Mouse (Mus musculus): ENCODE measurements at regions not wholly inside any gene's neighbourhood (a gene's known extent, or its start where the extent isn't known, plus 50 kb on each side); places are given as distances from the start of the nearest gene placed in this dataset.

DNA sequence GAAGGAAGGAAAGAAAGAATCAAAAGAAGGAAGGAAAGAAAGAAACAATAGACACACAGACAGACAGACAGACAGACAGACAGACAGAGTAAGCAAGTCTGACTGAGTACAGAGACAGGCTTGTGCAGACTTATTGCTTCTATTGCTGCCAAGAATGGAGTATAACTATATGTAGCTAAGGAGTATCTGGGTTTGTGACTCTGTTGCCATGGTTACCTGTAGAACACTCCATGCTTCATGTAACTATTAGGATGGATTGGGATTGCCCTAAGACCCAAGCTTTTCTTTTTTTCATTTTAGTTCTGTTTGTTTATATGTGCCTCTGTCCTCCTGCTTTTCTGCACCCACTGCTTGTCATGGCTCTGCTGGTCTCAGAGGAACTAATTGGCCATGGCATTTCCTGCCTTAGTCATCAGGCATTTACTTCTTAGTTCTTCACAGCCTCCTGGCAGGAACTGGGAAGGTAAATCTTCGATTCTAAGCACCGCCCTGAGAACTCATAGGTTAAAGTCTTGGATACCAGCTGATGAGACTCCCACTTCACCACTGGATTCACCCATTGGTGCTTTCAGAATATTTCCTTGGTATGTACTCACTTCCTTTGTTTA is 1035.9 kb upstream of the Adgrl4 start:
- Histone ChIP-seq H3K4me3 (replicated peaks; ENCODE audit: low read length) (no peak overlapping the region), H3K36me3 (replicated peaks; ENCODE audit: control insufficient read depth, insufficient read depth) (no peaks in the 10 kb centered on the region), H3K27ac (no peak overlapping the region), H3K27me3 (ENCODE audit: control insufficient read depth, insufficient read depth, low read length) (no peaks in the 10 kb centered on the region), H3K4me2 (replicated peaks) (no peak overlapping the region), H3K4me1 (replicated peaks; ENCODE audit: control insufficient read depth, insufficient read depth, low read length) (no peaks in the 10 kb centered on the region), H3K9me3 (ENCODE audit: control insufficient read depth, low read length) (no peaks in the 10 kb centered on the region), H3K9ac (no peak overlapping the region)
- DNase-seq (ENCODE audit: low spot score) (no peak), ATAC-seq (ENCODE audit: low FRiP score) (no peak)
- 95% methylated on average over 2 of the region's 2 CpGs for WGBS

DNA sequence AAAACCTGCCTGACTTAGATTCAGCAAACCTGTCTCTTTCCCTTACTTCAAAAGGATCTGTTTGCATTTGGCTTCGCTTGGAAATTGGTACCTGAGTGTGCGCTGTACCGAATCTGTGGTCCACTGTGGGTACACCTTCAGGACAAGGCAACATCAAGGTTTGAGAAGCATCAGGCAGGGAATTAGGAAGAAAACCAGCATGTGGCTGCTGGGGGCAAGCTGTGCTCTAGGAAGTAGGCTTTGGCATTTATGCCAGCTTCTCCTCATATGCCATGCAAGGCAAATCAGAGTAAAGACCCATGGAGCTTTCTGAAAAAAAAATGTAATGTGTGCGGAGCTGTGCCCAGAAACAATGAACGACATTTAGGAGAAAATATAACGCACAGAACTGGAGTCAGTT is 1031.6 kb upstream of the Adgrl4 start:
- no peaks in the 10 kb centered on the region for H3K27me3 ChIP-seq (ENCODE audit: control insufficient read depth, insufficient read depth, low read length)
- DNase-seq (ENCODE audit: low spot score) (no peak), ATAC-seq (ENCODE audit: low FRiP score) (no peak)

DNA sequence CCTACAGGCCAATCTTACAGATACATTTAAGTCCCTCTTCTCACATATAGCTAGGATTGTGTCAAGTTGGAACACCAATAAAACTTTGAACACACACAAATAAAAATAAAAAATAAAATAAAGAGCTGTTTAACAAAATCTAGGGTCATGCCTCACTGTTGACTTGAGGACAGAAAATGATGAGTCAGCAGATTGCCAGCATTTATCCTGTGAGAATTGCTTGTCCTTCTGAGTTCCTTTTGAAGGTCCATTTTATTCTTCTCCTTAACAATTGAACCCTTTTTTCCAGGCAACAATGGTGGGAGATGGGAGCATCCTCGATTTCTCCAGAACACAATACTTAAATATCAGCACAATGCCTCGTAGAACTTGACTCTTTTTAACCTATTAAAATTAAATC is 1022.4 kb upstream of the Adgrl4 start:
- H3K4me2 ChIP-seq (replicated peaks): no peak overlapping the region
- WGBS: 77% methylated on average over 2 of the region's 2 CpGs
- H3K9ac ChIP-seq: no peak overlapping the region
- no peaks in the 10 kb centered on the region for H3K4me1 ChIP-seq (replicated peaks; ENCODE audit: control insufficient read depth, insufficient read depth, low read length)
- H3K36me3 ChIP-seq (replicated peaks; ENCODE audit: control insufficient read depth, insufficient read depth): no peaks in the 10 kb centered on the region
- no peaks in the 10 kb centered on the region for H3K27me3 ChIP-seq (ENCODE audit: control insufficient read depth, insufficient read depth, low read length)
- DNase-seq (ENCODE audit: low spot score) (no peak), ATAC-seq (ENCODE audit: low FRiP score) (no peak)
- H3K27ac ChIP-seq: no peak overlapping the region
- H3K4me3 ChIP-seq (replicated peaks; ENCODE audit: low read length): no peak overlapping the region
- no peaks in the 10 kb centered on the region for H3K9me3 ChIP-seq (ENCODE audit: control insufficient read depth, low read length)

More for the DNA sequence above, 1031.6 kb upstream of the Adgrl4 start:
- Histone ChIP-seq H3K4me3 (replicated peaks; ENCODE audit: low read length) (no peak overlapping the region), H3K9me3 (ENCODE audit: control insufficient read depth, low read length) (no peaks in the 10 kb centered on the region), H3K27ac (no peak overlapping the region), H3K4me1 (replicated peaks; ENCODE audit: control insufficient read depth, insufficient read depth, low read length) (no peaks in the 10 kb centered on the region), H3K9ac (no peak overlapping the region), H3K36me3 (replicated peaks; ENCODE audit: control insufficient read depth, insufficient read depth) (no peaks in the 10 kb centered on the region), H3K4me2 (replicated peaks) (no peak overlapping the region)
- WGBS: 89% methylated on average over 6 of the region's 6 CpGs

DNA sequence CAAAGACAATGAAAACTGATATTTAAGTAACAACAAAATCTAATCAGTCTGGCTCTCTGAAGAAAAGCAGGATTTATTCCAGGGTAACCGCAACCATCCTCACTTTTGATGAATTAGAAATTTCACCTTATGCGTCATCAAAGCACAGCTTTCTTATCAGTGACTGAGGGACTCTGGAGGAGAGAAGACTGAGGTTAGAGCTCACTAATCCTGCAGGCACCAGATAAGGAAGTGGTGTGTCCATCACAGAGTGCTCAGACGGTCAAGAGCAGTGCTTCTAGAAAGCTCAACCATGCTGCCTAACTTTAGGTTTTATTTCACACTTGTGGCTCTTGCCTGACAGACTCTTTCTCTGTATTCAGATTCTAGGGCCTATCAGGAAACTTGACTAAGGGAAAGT is 1021.2 kb upstream of the Adgrl4 start:
- Histone ChIP-seq H3K36me3 (replicated peaks; ENCODE audit: control insufficient read depth, insufficient read depth) (no peaks in the 10 kb centered on the region), H3K27me3 (ENCODE audit: control insufficient read depth, insufficient read depth, low read length) (no peaks in the 10 kb centered on the region), H3K4me3 (replicated peaks; ENCODE audit: low read length) (no peak overlapping the region), H3K27ac (no peak overlapping the region), H3K4me2 (replicated peaks) (no peak overlapping the region), H3K9ac (no peak overlapping the region), H3K4me1 (replicated peaks; ENCODE audit: control insufficient read depth, insufficient read depth, low read length) (no peaks in the 10 kb centered on the region), H3K9me3 (ENCODE audit: control insufficient read depth, low read length) (no peaks in the 10 kb centered on the region)
- DNase-seq (ENCODE audit: low spot score): no peak
- WGBS: 83% methylated on average over 3 of the region's 3 CpGs
- no peak for ATAC-seq (ENCODE audit: low FRiP score)

DNA sequence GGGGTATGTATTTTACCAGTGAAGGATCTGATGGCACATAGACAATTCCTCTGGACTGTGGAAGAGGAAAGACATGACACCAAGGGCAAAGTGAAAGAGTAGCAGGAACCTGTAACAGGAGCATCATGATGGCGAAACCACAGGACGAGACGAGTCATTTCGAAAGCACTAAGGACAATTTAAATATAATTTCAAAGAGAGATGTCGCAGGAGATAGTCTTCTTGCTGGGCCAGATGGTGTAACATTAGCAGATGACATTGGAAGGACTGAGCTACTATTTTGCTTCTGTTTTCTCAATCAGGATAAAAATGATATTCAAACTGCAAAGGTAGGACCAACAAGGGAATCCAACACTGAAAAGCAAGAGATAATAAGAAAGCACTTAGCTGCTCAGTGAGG is 1009.7 kb upstream of the Adgrl4 start:
- Histone ChIP-seq H3K27ac (no peak overlapping the region), H3K27me3 (ENCODE audit: control insufficient read depth, insufficient read depth, low read length) (no peaks in the 10 kb centered on the region), H3K36me3 (replicated peaks; ENCODE audit: control insufficient read depth, insufficient read depth) (no peaks in the 10 kb centered on the region), H3K9me3 (ENCODE audit: control insufficient read depth, low read length) (no peaks in the 10 kb centered on the region), H3K9ac (no peak overlapping the region), H3K4me3 (replicated peaks; ENCODE audit: low read length) (no peak overlapping the region), H3K4me1 (replicated peaks; ENCODE audit: control insufficient read depth, insufficient read depth, low read length) (no peaks in the 10 kb centered on the region), H3K4me2 (replicated peaks) (no peak overlapping the region)
- 94% methylated on average over 5 of the region's 5 CpGs for WGBS
- DNase-seq (ENCODE audit: low spot score) (no peak), ATAC-seq (ENCODE audit: low FRiP score) (no peak)

DNA sequence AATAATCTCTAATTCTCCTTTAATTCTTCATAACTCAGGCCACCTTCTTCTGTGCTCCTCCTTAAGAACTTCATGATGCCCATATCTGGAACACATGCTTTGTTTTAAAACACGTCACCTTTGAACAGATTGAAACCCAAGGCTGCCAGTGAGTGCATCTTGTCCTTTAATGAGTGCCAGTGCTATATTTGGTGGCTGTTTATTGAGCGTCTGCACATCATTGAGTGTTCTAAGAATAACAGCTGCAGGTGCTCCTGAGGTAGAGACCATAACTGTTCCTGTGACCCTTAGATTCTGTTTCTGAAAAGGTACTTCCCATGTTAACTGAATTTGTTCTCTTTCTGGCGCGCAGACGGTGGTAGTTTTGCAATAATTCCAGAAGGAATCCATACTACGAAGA is 1006.4 kb upstream of the Adgrl4 start:
- Histone ChIP-seq H3K9me3 (ENCODE audit: control insufficient read depth, low read length) (no peaks in the 10 kb centered on the region), H3K27ac (no peak overlapping the region), H3K4me3 (replicated peaks; ENCODE audit: low read length) (no peak overlapping the region), H3K27me3 (ENCODE audit: control insufficient read depth, insufficient read depth, low read length) (no peaks in the 10 kb centered on the region), H3K36me3 (replicated peaks; ENCODE audit: control insufficient read depth, insufficient read depth) (no peaks in the 10 kb centered on the region), H3K4me2 (replicated peaks) (no peak overlapping the region), H3K9ac (no peak overlapping the region), H3K4me1 (replicated peaks; ENCODE audit: control insufficient read depth, insufficient read depth, low read length) (no peaks in the 10 kb centered on the region)
- ATAC-seq (ENCODE audit: low FRiP score) (no peak), DNase-seq (ENCODE audit: low spot score) (no peak)
- WGBS: 79% methylated on average over 6 of the region's 6 CpGs

DNA sequence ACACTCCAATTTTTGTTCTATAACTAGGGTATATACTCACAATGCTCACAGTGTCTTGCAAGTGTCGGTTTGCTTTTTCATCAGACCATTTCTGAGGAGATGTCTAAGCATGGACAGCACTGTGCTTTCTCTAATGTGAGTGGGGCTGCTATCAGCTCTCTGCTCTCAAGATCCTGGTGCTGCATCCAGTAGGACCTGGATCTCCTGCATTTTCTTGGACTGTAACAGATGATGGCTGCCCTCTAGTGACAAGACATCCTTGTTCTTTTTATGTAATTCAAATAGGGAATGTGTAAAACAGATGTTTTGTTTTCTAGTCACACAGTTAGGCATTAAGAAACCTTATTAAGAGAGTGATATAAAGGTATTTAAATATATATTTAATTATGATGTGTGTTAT is 1002.5 kb upstream of the Adgrl4 start:
- H3K27me3 ChIP-seq (ENCODE audit: control insufficient read depth, insufficient read depth, low read length): no peaks in the 10 kb centered on the region
- no peaks in the 10 kb centered on the region for H3K4me1 ChIP-seq (replicated peaks; ENCODE audit: control insufficient read depth, insufficient read depth, low read length)
- no peak overlapping the region for H3K4me2 ChIP-seq (replicated peaks)
- H3K4me3 ChIP-seq (replicated peaks; ENCODE audit: low read length): no peak overlapping the region
- DNase-seq (ENCODE audit: low spot score) (peak; percentile 74), ATAC-seq (ENCODE audit: low FRiP score) (no peak)
- H3K27ac ChIP-seq: no peak overlapping the region
- H3K9ac ChIP-seq: no peak overlapping the region
- no peaks in the 10 kb centered on the region for H3K36me3 ChIP-seq (replicated peaks; ENCODE audit: control insufficient read depth, insufficient read depth)
- 84% methylated on average over 1 of the region's 1 CpGs for WGBS
- H3K9me3 ChIP-seq (ENCODE audit: control insufficient read depth, low read length): no peaks in the 10 kb centered on the region

DNA sequence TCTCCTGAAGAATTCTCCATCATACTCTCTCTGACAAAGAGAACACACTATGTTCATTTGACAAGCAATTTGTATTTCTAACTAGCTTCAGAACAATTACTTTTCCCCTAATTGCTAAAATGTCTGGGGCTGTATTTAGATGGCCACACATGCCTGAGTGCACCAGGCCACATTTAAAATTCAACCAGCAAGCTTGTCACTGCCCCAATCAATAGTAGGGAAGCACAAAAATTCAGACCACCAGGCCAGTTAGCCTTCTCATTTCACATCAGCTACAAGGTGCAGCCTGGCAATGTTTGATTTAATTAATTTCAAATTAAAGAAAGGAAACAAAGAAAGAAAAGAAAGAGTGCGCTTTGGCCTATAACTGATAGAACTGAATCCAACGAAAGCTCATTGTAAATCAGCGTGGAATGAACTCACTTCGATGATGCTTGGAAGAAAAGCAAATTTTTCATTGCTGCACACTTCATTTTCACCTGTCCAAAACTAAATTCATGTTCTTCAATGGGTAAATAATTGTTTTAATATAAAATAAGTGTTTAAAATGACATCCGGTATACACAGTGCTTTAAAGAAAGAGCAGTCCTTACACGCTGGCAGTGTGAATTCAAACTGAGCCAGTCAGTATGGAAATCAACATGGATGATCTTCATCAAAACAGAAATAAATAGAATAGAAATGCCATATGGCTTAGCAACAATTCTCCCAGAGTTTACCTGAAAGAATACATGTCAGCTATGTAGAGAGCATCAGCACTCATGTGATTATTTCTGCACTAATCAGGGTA is 1001.7 kb upstream of the Adgrl4 start:
- WGBS: 85% methylated on average over 6 of the region's 6 CpGs
- no peaks in the 10 kb centered on the region for H3K36me3 ChIP-seq (replicated peaks; ENCODE audit: control insufficient read depth, insufficient read depth)
- no peak for ATAC-seq (ENCODE audit: low FRiP score)
- H3K27me3 ChIP-seq (ENCODE audit: control insufficient read depth, insufficient read depth, low read length): no peaks in the 10 kb centered on the region
- no peak overlapping the region for H3K27ac ChIP-seq
- H3K4me1 ChIP-seq (replicated peaks; ENCODE audit: control insufficient read depth, insufficient read depth, low read length): no peaks in the 10 kb centered on the region
- no peak overlapping the region for H3K4me3 ChIP-seq (replicated peaks; ENCODE audit: low read length)
- no peak for DNase-seq (ENCODE audit: low spot score)
- H3K9ac ChIP-seq: no peak overlapping the region
- no peaks in the 10 kb centered on the region for H3K9me3 ChIP-seq (ENCODE audit: control insufficient read depth, low read length)
- H3K4me2 ChIP-seq (replicated peaks): no peak overlapping the region

Measured in hindbrain, embryonic 14.5 days (tissue).